Comparison of ENCODE assay signal across 14 mouse cellular contexts in genomic region chr4:8190441-8190840, GRCm38 (mm10). TPM values are rescaled to one million over a fixed set of nuclear protein-coding genes. Genes with fewer than 3 reads are reported as not detected.
DNase-seq lines count a peak whose midpoint lies in the region; ATAC-seq and TF ChIP-seq lines count a peak whose summit lies in the region.
"Had no signal": no experiment of that assay in that cellular context is flagged by ENCODE, and none has a peak within 500 bp of the region (broad histone marks: within the 10 kb centered on the region; RNA-seq: fewer than 3 reads in every experiment).

No protein-coding gene starts in this region.

- ATAC-seq in CD4-positive, CD25-positive, alpha-beta regulatory T cell, adult 4 months, result no peak
- ATAC-seq: activated CD4-positive, CD25-positive, alpha-beta regulatory T cell, adult 4 months had no signal

- TF ChIP-seq POLR2A in kidney, adult 2 months (IDR thresholded peaks at IDR 0.05; ENCODE audit: low read depth, low read length), result no peak

- H3K4me1 ChIP-seq in kidney, adult 2 months (ENCODE audit: control insufficient read depth, insufficient read depth, low read length), result no peaks in the 10 kb centered on the region
- H3K4me1 ChIP-seq: hindbrain, embryonic 12.5 days; limb, embryonic 13.5 days; midbrain, embryonic 10.5 days; neural tube, embryonic 13.5 days had no signal

- DNase-seq in CD4-positive, CD25-positive, alpha-beta regulatory T cell, adult 2 months (ENCODE audit: low read depth, low spot score), result peak; percentile 10
- DNase-seq in kidney, adult 2 months, result peak; percentile 29
- no peak for DNase-seq in kidney, postnatal 10 days
- DNase-seq in 3T3-L1 (ENCODE audit: low read depth, low spot score), result peak; percentile 64
- peak; percentile 13 for DNase-seq in forelimb bud, embryonic 11.5 days (ENCODE audit: low read depth, low spot score)
- no peak for DNase-seq in gastrocnemius, adult 18-20 months (ENCODE audit: low spot score)
- no peak for DNase-seq in right cerebral cortex, adult 18-20 months
- DNase-seq: right cerebral cortex, postnatal 4 days had no signal

- H3K4me3 ChIP-seq in kidney, adult 2 months (ENCODE audit: insufficient read depth, low read depth, low read length), result no peak overlapping the region
- H3K4me3 ChIP-seq: hindbrain, embryonic 12.5 days; limb, embryonic 13.5 days; midbrain, embryonic 10.5 days; neural tube, embryonic 13.5 days had no signal

- no peaks in the 10 kb centered on the region for H3K36me3 ChIP-seq in kidney, adult 2 months (ENCODE audit: control insufficient read depth, insufficient read depth, low read length)
- H3K36me3 ChIP-seq: hindbrain, embryonic 12.5 days; limb, embryonic 13.5 days; midbrain, embryonic 10.5 days; neural tube, embryonic 13.5 days had no signal

- WGBS in kidney, adult 2 months, result 68% methylated on average over 4 of the region's 4 CpGs

- no peaks in the 10 kb centered on the region for H3K27me3 ChIP-seq in kidney, adult 2 months (replicated peaks; ENCODE audit: control insufficient read depth, insufficient read depth, low read length)
- H3K27me3 ChIP-seq: hindbrain, embryonic 12.5 days; limb, embryonic 13.5 days; neural tube, embryonic 13.5 days had no signal

- no peak overlapping the region for H3K27ac ChIP-seq in kidney, adult 2 months (ENCODE audit: insufficient read depth, low read depth, low read length)
- H3K27ac ChIP-seq: hindbrain, embryonic 12.5 days; limb, embryonic 13.5 days; midbrain, embryonic 10.5 days; neural tube, embryonic 13.5 days had no signal

- TF ChIP-seq CTCF in kidney, adult 2 months (conservative IDR thresholded peaks at IDR 0.05; ENCODE audit: insufficient read depth, insufficient read length, low read depth, low read length), result peak; percentile 50

RNA-seq across cellular contexts. Expression of gene Car8, which starts 48.4 kb away (rescaled TPM):
- not detected for polyA plus RNA-seq in CD4-positive, CD25-positive, alpha-beta regulatory T cell, adult 4 months (2017; shearing (Covaris generic))
- polyA plus RNA-seq in kidney, adult 2 months (2012; rRNA removed), result 1.6 and 2.1 TPM in 2 replicates
- 1 to 10 TPM; 1.3 to 2.9 TPM for total RNA-seq in gastrocnemius, adult 18-20 months (2021)
- polyA plus RNA-seq: activated CD4-positive, CD25-positive, alpha-beta regulatory T cell, adult 4 months had no signal

Comparison
In these comparisons a context has a peak if more than half of its experiments do, and no peak if none do; other contexts are left out.
1. DNase-seq: peak in CD4-positive, CD25-positive, alpha-beta regulatory T cell, adult 2 months (single experiment), kidney, adult 2 months (single experiment), 3T3-L1 (single experiment) and forelimb bud, embryonic 11.5 days (single experiment); none in kidney, postnatal 10 days (single experiment), gastrocnemius, adult 18-20 months (single experiment) and right cerebral cortex, adult 18-20 months (single experiment).